Comparison of ENCODE assay signal across 8 mouse cellular contexts in genomic region chr6:41605061-41605793, GRCm38 (mm10). TPM values are rescaled to one million over a fixed set of nuclear protein-coding genes. Genes with fewer than 3 reads are reported as not detected.
DNase-seq lines count a peak whose midpoint lies in the region; ATAC-seq and TF ChIP-seq lines count a peak whose summit lies in the region.

TSS of gene Ephb6 (plus strand) at chr6:41605482.

- intact Hi-C loops in heart, postnatal 10 days (cut with DNase I) = loop anchor here (10.0 kb wide), 1 partner anchor 660 kb away; the partner anchor contains the start of genes Casp2 and Tmem139

- TF ChIP-seq CTCF in olfactory bulb, adult 2 months (IDR thresholded peaks at IDR 0.05; ENCODE audit: insufficient read depth, low read depth, low read length) = no peak
- TF ChIP-seq CTCF in thymus, adult 2 months (IDR thresholded peaks at IDR 0.05; ENCODE audit: borderline replicate concordance, control insufficient read depth, extremely low read depth, insufficient read depth, low read length, poor library complexity) = 0 out of 2 replicates have a peak, but pooled peaks have one; percentile 52

- ATAC-seq in forebrain, embryonic 12.5 days (ENCODE audit: low FRiP score) = peak; percentile 95
- ATAC-seq in lung, embryonic 15.5 days (ENCODE audit: borderline replicate concordance, extremely low read depth, low FRiP score, low TSS enrichment) = peak; percentile 98

- no peaks in the 10 kb centered on the region for H3K9me3 ChIP-seq in forebrain, embryonic 12.5 days
- H3K9me3 ChIP-seq in lung, embryonic 15.5 days = no peaks in the 10 kb centered on the region

- H3K4me1 ChIP-seq in forebrain, embryonic 12.5 days = peaks cover 15% of the 10 kb centered on the region
- peaks cover 9% of the 10 kb centered on the region for H3K4me1 ChIP-seq in lung, embryonic 15.5 days
- H3K4me1 ChIP-seq in olfactory bulb, adult 2 months (ENCODE audit: control insufficient read depth, insufficient read depth, low read length) = peaks cover 13% of the 10 kb centered on the region
- H3K4me1 ChIP-seq in thymus, adult 2 months (replicated peaks; ENCODE audit: control insufficient read depth, insufficient read depth, low read length) = peaks cover 24% of the 10 kb centered on the region

- no peaks in the 10 kb centered on the region for H3K36me3 ChIP-seq in forebrain, embryonic 12.5 days (replicated peaks)
- no peaks in the 10 kb centered on the region for H3K36me3 ChIP-seq in lung, embryonic 15.5 days
- H3K36me3 ChIP-seq in thymus, adult 2 months (ENCODE audit: control insufficient read depth, insufficient read depth, low read length) = no peaks in the 10 kb centered on the region

- peak within 1 kb of the TSS; percentile 70 for H3K4me3 ChIP-seq in forebrain, embryonic 12.5 days (replicated peaks)
- peak within 1 kb of the TSS; percentile 77 for H3K4me3 ChIP-seq in lung, embryonic 15.5 days
- peak within 1 kb of the TSS; percentile 77 for H3K4me3 ChIP-seq in olfactory bulb, adult 2 months (ENCODE audit: insufficient read depth, low read depth, low read length)
- peak within 1 kb of the TSS; percentile 94 for H3K4me3 ChIP-seq in thymus, adult 2 months (ENCODE audit: control insufficient read depth, insufficient read depth, low read length)

- DNase-seq in CD4-positive helper T cell, adult 2 months (ENCODE audit: low read depth, low spot score) = peak; percentile 84
- peak; percentile 53 for DNase-seq in adrenal gland, adult 8-10 months
- DNase-seq in heart, postnatal 10 days = peak; percentile 76
- DNase-seq in kidney, postnatal 4 days = peak; percentile 86 to 91
- DNase-seq in thymus, adult 2 months = peak; percentile 89

- H3K27me3 ChIP-seq in forebrain, embryonic 12.5 days = peaks cover 8% of the 10 kb centered on the region; the same call in 1 of the 2 replicates
- no peaks in the 10 kb centered on the region for H3K27me3 ChIP-seq in lung, embryonic 15.5 days
- H3K27me3 ChIP-seq in thymus, adult 2 months (ENCODE audit: control insufficient read depth, insufficient read depth, low read length) = no peaks in the 10 kb centered on the region

- 1% methylated on average over 55 of the region's 68 CpGs for WGBS in forebrain, embryonic 12.5 days
- under 1% methylated on average over 68 of the region's 68 CpGs for WGBS in lung, embryonic 15.5 days
- WGBS in olfactory bulb, adult 2 months = under 1% methylated on average over 64 of the region's 68 CpGs
- under 1% methylated on average over 68 of the region's 68 CpGs for WGBS in thymus, adult 2 months

- H3K4me2 ChIP-seq in forebrain, embryonic 12.5 days = peak within 1 kb of the TSS; percentile 83
- H3K4me2 ChIP-seq in lung, embryonic 15.5 days = peak within 1 kb of the TSS; percentile 97

- peak within 1 kb of the TSS; percentile 91 for H3K27ac ChIP-seq in forebrain, embryonic 12.5 days
- H3K27ac ChIP-seq in lung, embryonic 15.5 days = peak within 1 kb of the TSS; percentile 89
- H3K27ac ChIP-seq in olfactory bulb, adult 2 months (ENCODE audit: insufficient read depth, low read depth, low read length) = 0 out of 2 replicates have a peak within 1 kb of the TSS, but pooled peaks have one; percentile 15
- H3K27ac ChIP-seq in thymus, adult 2 months (ENCODE audit: control insufficient read depth, insufficient read depth, low read length) = peak within 1 kb of the TSS; percentile 92

- peak within 1 kb of the TSS; percentile 83 for H3K9ac ChIP-seq in forebrain, embryonic 12.5 days
- peak within 1 kb of the TSS; percentile 64 for H3K9ac ChIP-seq in lung, embryonic 15.5 days

- TF ChIP-seq POLR2A in olfactory bulb, adult 2 months (IDR thresholded peaks at IDR 0.05; ENCODE audit: insufficient read depth, low read depth, low read length) = no peak; the same call in 1 of the 2 replicates
- TF ChIP-seq POLR2A in thymus, adult 2 months (IDR thresholded peaks at IDR 0.05; ENCODE audit: control insufficient read depth, extremely low read depth, insufficient read depth, low read length, poor library complexity) = peak; percentile 98

RNA-seq across cellular contexts. Expression of gene Ephb6, which starts in this region (rescaled TPM):
- total RNA-seq in adrenal gland, adult 8-10 months (2022) = 10 to 100 TPM in 2 of 4 experiments, 1 to 10 TPM in 2; 7.0 to 13.7 (median 11.0) TPM
- 17.7 and 18.4 TPM in 2 replicates for polyA plus RNA-seq in forebrain, embryonic 12.5 days (2016; fragmentation: Nextera tagmentation; extraction: Ambion mirVana)
- total RNA-seq in heart, postnatal 10 days (2021) = 1 to 10 TPM; 2.4 to 3.0 TPM
- 10.4 and 14.5 TPM in 2 replicates for polyA plus RNA-seq in lung, embryonic 15.5 days (2015; fragmentation: Nextera tagmentation; extraction: Ambion mirVana)
- polyA plus RNA-seq in olfactory bulb, adult 2 months (2012; ENCODE audit: insufficient read depth, insufficient read length, low replicate concordance, missing spikeins) = not detected in 2 replicates
- 277 and 293 TPM in 2 replicates for polyA plus RNA-seq in thymus, adult 2 months (2012; rRNA removed)

Comparison
In these comparisons a context has a peak if more than half of its experiments do, and no peak if none do; other contexts are left out.
1. Peak in every context shown above with its lines: DNase-seq, ATAC-seq, H3K4me3 ChIP-seq and H3K27ac ChIP-seq.
2. H3K27ac ChIP-seq: peak in every context shown above with its lines; median percentile 92 in thymus, adult 2 months; 91 in forebrain, embryonic 12.5 days; 89 in lung, embryonic 15.5 days; 15 in olfactory bulb, adult 2 months.